Mouse (Mus musculus) G1E (cell line): ENCODE results near the gene Dusp22. TPM values are rescaled to one million over a fixed set of nuclear protein-coding genes. Genes with fewer than 3 reads are reported as not detected.

Experiments
- ATAC-seq: 2 replicates; pipeline ENCODE4 v1.8.0; 2016; ENCODE audit warnings: mild to moderate bottlenecking; ENCODE audit not compliant: insufficient number of reproducible peaks, poor library complexity, low FRiP score, severe bottlenecking; ENCODE audit errors: extremely low read depth
- DNase-seq: peaks from one replicate; pipeline ENCODE4 v3.0.0; 2012; ENCODE audit warnings: low spot score
- H3K27me3 ChIP-seq: 2 replicates; pipeline ENCODE4 v1.6.1; 2012; ENCODE audit warnings: mild to moderate bottlenecking, low read length, inconsistent platforms; ENCODE audit not compliant: insufficient read depth
- H3K36me3 ChIP-seq: replicated peaks from 2 replicates; pipeline ENCODE3; 2012; ENCODE audit warnings: mild to moderate bottlenecking, inconsistent platforms
- H3K4me1 ChIP-seq: 2 replicates; pipeline ENCODE4 v1.6.1; 2012; ENCODE audit warnings: low read depth, low read length, inconsistent platforms, mixed read lengths; ENCODE audit not compliant: insufficient read depth
- H3K4me3 ChIP-seq: 2 replicates; pipeline ENCODE4 v1.5.1; 2012; ENCODE audit warnings: low read depth, mild to moderate bottlenecking, inconsistent platforms, low read length, moderate library complexity, mixed read lengths
- H3K9me3 ChIP-seq: replicated peaks from 2 replicates; pipeline ENCODE4 v1.6.1; 2012; ENCODE audit warnings: inconsistent platforms
- CTCF ChIP-seq: IDR thresholded peaks from 2 replicates; pipeline ENCODE4 v1.5.1; 2012; ENCODE audit warnings: low read depth, low read length, inconsistent platforms, mixed read lengths
- GATA1 ChIP-seq: IDR thresholded peaks from 2 replicates; pipeline ENCODE4 v1.6.1; 2012; ENCODE audit warnings: borderline replicate concordance, low read length, inconsistent platforms, mixed read lengths
- GATA2 ChIP-seq: IDR thresholded peaks from 2 replicates; pipeline ENCODE4 v1.6.1; 2012; ENCODE audit warnings: low read depth, low read length, inconsistent platforms, borderline replicate concordance
- POLR2AphosphoS5 ChIP-seq: IDR thresholded peaks from 2 replicates; pipeline ENCODE4 v1.6.1; 2012; ENCODE audit warnings: low read depth, low read length, inconsistent platforms; ENCODE audit not compliant: insufficient replicate concordance
- TAL1 ChIP-seq: conservative IDR thresholded peaks from 2 replicates; pipeline ENCODE4 v1.6.1; 2012; ENCODE audit warnings: low read depth, low read length, inconsistent platforms, mixed read lengths
- polyA plus RNA-seq: library from polyadenylated mRNA; stranded (reverse); fragments of >175 nt; gene quantifications from 2 replicates; pipeline ENCODE4 v1.2.3, GENCODE M21; 2012
- total RNA-seq, 2 experiments: library from RNA; stranded (forward) in 1 of 2; stranded (reverse) in 1 of 2; fragments of 200-1000 nt in 1 of 2; fragments of >200 nt in 1 of 2; fragmentation: Nextera tagmentation in 1 of 2; gene quantifications; 2 replicates each; pipeline ENCODE4 v1.2.3; 2014 to 2017

The Dusp22 gene
- total and polyA plus RNA-seq, 3 experiments = 0.27 TPM; not detected in 2

- TF ChIP-seq TAL1 (no peak), GATA1 (no peak), POLR2AphosphoS5 (no peak), CTCF (no peak), GATA2 (no peak)
- Histone ChIP-seq H3K9me3 (no peaks in the 10 kb centered on the region), H3K4me3 (no peak overlapping the region), H3K27me3 (peaks cover 5% of the 10 kb centered on the region), H3K4me1 (no peaks in the 10 kb centered on the region), H3K36me3 (no peaks in the 10 kb centered on the region)
- no peak for ATAC-seq
- no peak for DNase-seq
Measured at GRCm38 (mm10) chr13:30712280-30712679, 52.5 kb downstream of the Dusp22 start.

- ATAC-seq (no peak), DNase-seq (no peak)
- Histone ChIP-seq H3K36me3 (no peaks in the 10 kb centered on the region), H3K9me3 (no peaks in the 10 kb centered on the region), H3K27me3 (peaks cover 2% of the 10 kb centered on the region), H3K4me1 (no peaks in the 10 kb centered on the region), H3K4me3 (no peak overlapping the region)
- TF ChIP-seq GATA2 (no peak), CTCF (no peak), TAL1 (no peak), GATA1 (no peak), POLR2AphosphoS5 (no peak)
Measured at GRCm38 (mm10) chr13:30713621-30714020, 53.8 kb downstream of the Dusp22 start.

- no peak for TF ChIP-seq GATA1
- no peak for TF ChIP-seq POLR2AphosphoS5
- TF ChIP-seq CTCF = no peak
- TF ChIP-seq TAL1 = no peak
- TF ChIP-seq GATA2 = no peak
- Histone ChIP-seq H3K9me3 (no peaks in the 10 kb centered on the region), H3K27me3 (no peaks in the 10 kb centered on the region; the same call in 1 of the 2 replicates), H3K4me3 (no peak overlapping the region), H3K4me1 (no peaks in the 10 kb centered on the region), H3K36me3 (no peaks in the 10 kb centered on the region)
- ATAC-seq (no peak), DNase-seq (no peak)
Measured at GRCm38 (mm10) chr13:30714552-30714951, 54.8 kb downstream of the Dusp22 start.

- Histone ChIP-seq H3K4me1 (no peaks in the 10 kb centered on the region), H3K36me3 (no peaks in the 10 kb centered on the region), H3K4me3 (no peak overlapping the region), H3K27me3 (no peaks in the 10 kb centered on the region; the same call in 1 of the 2 replicates), H3K9me3 (no peaks in the 10 kb centered on the region)
- ATAC-seq (no peak), DNase-seq (no peak)
- TF ChIP-seq GATA1 = no peak
- TF ChIP-seq GATA2 = no peak
- no peak for TF ChIP-seq POLR2AphosphoS5
- TF ChIP-seq CTCF = no peak
- TF ChIP-seq TAL1 = no peak
Measured at GRCm38 (mm10) chr13:30715060-30715459, 55.3 kb downstream of the Dusp22 start.

DNA sequence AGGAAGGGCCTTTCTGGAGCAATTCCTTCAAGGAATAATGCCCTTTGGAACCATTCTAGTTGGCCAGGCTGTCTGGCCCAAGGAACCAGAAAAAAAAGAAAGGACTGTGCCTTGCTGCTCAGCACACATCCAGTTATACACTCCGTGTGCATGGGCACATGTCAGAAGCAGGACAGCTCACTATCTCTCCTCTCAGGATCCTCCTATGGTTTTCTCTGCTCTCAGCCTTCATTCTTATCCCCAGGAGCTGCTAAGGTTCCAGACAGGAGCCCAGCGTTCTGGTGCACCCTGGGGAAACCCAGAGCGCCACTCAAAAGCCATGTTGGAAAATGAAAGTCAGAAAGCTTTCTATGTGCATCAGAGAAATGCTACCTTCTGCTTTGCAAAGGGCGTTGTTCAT is 55.8 kb downstream of the Dusp22 start:
- DNase-seq (no peak), ATAC-seq (no peak)
- no peak overlapping the region for H3K4me3 ChIP-seq
- H3K9me3 ChIP-seq = no peaks in the 10 kb centered on the region
- TF ChIP-seq POLR2AphosphoS5 (no peak), GATA1 (no peak), CTCF (no peak), GATA2 (no peak), TAL1 (no peak)
- H3K4me1 ChIP-seq = no peaks in the 10 kb centered on the region
- no peaks in the 10 kb centered on the region for H3K36me3 ChIP-seq
- H3K27me3 ChIP-seq = no peaks in the 10 kb centered on the region; the same call in 1 of the 2 replicates

GRCm38 (mm10) chr13:30716611-30717010 is 56.8 kb downstream of the Dusp22 start:
- DNase-seq (no peak), ATAC-seq (no peak)
- Histone ChIP-seq H3K36me3 (no peaks in the 10 kb centered on the region), H3K27me3 (peaks cover 3% of the 10 kb centered on the region), H3K4me3 (no peak overlapping the region), H3K9me3 (no peaks in the 10 kb centered on the region), H3K4me1 (no peaks in the 10 kb centered on the region)
- no peak for TF ChIP-seq TAL1
- no peak for TF ChIP-seq GATA2
- TF ChIP-seq CTCF = no peak
- TF ChIP-seq POLR2AphosphoS5 = no peak
- TF ChIP-seq GATA1 = no peak

DNA sequence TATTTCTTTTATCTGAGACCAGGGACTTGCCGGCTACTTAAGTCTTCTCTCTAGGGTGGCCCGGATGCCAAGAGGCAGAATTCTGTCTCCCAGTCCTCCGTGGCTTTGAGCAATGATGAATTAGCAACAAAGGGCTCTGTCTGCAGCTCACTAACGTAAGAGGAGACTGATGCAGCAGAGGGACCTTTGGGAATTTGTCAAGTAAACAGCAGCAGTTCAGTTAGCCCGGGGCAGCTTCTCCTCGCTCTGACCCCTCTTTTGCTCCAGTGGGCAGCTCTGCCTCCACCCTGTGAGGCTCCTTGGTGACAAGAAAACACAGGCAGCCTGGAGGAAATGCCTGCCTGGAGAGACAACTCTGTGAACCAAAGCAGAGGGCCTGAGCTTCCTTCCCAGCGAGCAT is 62.8 kb downstream of the Dusp22 start:
- ATAC-seq (no peak), DNase-seq (no peak)
- TF ChIP-seq GATA2 (no peak), GATA1 (no peak), POLR2AphosphoS5 (no peak), CTCF (no peak), TAL1 (no peak)
- peaks cover 14% of the 10 kb centered on the region; the same call in 1 of the 2 replicates for H3K27me3 ChIP-seq
- no peaks in the 10 kb centered on the region for H3K9me3 ChIP-seq
- H3K4me1 ChIP-seq = no peaks in the 10 kb centered on the region
- H3K36me3 ChIP-seq = no peaks in the 10 kb centered on the region
- no peak overlapping the region for H3K4me3 ChIP-seq
